Mouse (Mus musculus) lung, postnatal 0 days (tissue): ENCODE measurements around the gene Mc3r.

ENCODE experiments used
- CTCF ChIP-seq: IDR thresholded peaks from 2 replicates; pipeline ENCODE4 v1.5.1; 2016; ENCODE audit warnings: antibody characterized with exemption, mild to moderate bottlenecking
- EP300 ChIP-seq: IDR thresholded peaks from 2 replicates; pipeline ENCODE4 v1.6.1; 2016; ENCODE audit warnings: antibody characterized with exemption, mild to moderate bottlenecking, control low read depth

DNA sequence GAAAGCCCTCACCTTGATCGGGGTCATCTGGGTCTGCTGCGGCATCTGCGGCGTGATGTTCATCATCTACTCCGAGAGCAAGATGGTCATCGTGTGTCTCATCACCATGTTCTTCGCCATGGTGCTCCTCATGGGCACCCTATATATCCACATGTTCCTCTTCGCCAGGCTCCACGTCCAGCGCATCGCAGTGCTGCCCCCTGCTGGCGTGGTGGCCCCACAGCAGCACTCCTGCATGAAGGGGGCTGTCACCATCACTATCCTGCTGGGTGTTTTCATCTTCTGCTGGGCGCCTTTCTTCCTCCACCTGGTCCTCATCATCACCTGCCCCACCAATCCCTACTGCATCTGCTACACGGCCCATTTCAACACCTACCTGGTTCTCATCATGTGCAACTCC, 1.0 kb downstream of the Mc3r start:
- TF ChIP-seq CTCF (peak; percentile 49), EP300 (no peak)
